Mouse (Mus musculus) central nervous system, embryonic 11.5 days (tissue): ENCODE measurements around the gene Ifi204. TPM values are rescaled to one million over a fixed set of nuclear protein-coding genes. Genes with fewer than 3 reads are reported as not detected.

Experiments used
- polyA plus RNA-seq: library from polyadenylated mRNA; depleted of rRNA; stranded (reverse); fragments of >200 nt; gene quantifications from 2 replicates; pipeline ENCODE4 v1.2.3, GENCODE M21; 2012; rRNA removed

Gene Ifi204
- polyA plus RNA-seq, result 0.83 and 1.1 TPM in 2 replicates

DNA sequence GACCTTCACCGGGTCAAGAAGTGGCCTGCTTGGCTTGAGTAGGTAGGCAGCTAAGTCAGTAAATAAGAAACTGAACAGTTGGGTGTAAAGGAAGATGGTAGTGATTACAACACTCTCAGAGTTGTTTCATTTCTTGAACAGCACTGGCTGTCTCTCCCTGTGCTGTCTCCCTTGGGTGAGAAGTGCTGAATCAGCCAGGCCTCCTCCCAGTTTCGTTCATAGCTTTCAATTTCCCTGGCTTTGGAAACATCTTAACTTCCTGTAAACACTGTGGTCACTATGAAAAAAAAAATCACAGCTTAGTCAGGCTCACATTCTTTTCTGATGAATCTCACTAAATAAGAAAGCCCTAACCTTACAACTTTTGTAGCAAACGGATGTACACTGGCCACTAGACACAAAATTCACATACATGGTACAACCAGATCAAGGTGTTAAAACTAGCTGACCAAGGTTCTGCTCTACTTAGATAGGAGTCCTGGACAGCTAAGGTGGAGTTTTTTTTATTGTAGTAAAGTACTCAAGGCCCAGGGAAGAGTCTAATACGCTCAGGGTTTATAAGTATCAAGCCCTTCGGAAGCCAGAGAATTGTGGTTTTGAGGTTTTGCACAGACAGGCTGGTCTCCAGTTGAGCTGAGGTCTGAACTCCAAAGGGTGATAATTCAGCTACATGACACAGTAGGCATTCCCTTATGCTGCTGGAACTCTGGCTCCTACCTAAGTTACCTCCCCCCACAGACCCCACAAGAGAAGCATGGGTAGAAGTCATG is at the start of gene Ifi204:
Ifi204 (minus strand) TSS at position 96 of the 770 bp plus-strand sequence.

DNA sequence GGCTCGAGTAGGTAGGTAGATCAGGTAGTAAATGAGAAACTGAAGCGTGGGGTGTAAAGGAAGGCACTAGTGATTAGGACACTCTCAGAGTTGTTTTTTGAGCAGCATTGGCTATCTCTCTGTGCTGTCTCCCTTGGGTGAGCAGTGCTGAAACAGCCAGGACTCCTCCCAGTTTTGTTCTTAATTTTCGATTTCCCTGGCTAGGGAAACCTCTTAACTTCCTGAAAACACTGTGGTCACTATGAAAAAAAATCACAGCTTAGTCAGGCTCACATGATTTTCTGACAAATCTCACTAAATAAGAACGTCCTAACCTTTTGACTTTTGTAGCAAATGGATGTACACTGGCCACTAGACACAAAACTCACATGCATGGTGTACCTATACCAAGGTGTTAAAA is 25.1 kb downstream of the Ifi204 start, which contains the start of gene Ifi207:
Ifi207 (minus strand) TSS at position 92 of the 400 bp plus-strand sequence.

Other genes with a start within 250 kb of the Ifi204 start
- not detected in 2 replicates for gene Ifi214, start 231.0 kb downstream of the Ifi204 start, polyA plus RNA-seq
- not detected in 2 replicates for gene Ifi213, start 167.7 kb downstream of the Ifi204 start, polyA plus RNA-seq
- 0.04 and 0.10 TPM in 2 replicates for gene Ifi209, start 136.0 kb downstream of the Ifi204 start, polyA plus RNA-seq
- 0.02 TPM in 2 replicates for gene Ifi208, start 93.3 kb downstream of the Ifi204 start, polyA plus RNA-seq
- gene Ifi207, start 25.2 kb downstream of the Ifi204 start, polyA plus RNA-seq, result 0.54 and 0.88 TPM in 2 replicates
- 0.19 and 0.34 TPM in 2 replicates for gene Ifi211, start 146.1 kb upstream of the Ifi204 start, polyA plus RNA-seq
- gene Mndal, start 175.5 kb upstream of the Ifi204 start, polyA plus RNA-seq, result 0.39 and 0.40 TPM in 2 replicates
- 0.13 and 0.21 TPM in 2 replicates for gene Ifi203, start 175.7 kb upstream of the Ifi204 start, polyA plus RNA-seq
- gene Ifi202b, start 215.8 kb upstream of the Ifi204 start, polyA plus RNA-seq, result not detected in 2 replicates